Mouse (Mus musculus) C2C12 (cell line): ENCODE measurements around the gene Mfap1b. TPM values are rescaled to one million over a fixed set of nuclear protein-coding genes. Genes with fewer than 3 reads are reported as not detected.
"Not testable (repeated sequence)": the region's sequence is repeated elsewhere in the genome, so short reads cannot be mapped to it uniquely, and the experiment has no call there.

Source experiments
- H3K27me3 ChIP-seq: one replicate; pipeline ENCODE4 v1.6.1; 2011; ENCODE audit not compliant: control insufficient read depth, insufficient read depth, insufficient read length
- H3K36me3 ChIP-seq: one replicate; pipeline ENCODE4 v1.6.1; 2011; ENCODE audit not compliant: control insufficient read depth, insufficient read depth
- H3K4me3 ChIP-seq: one replicate; pipeline ENCODE4 v1.5.1; 2011; ENCODE audit warnings: mild to moderate bottlenecking, control low read depth; ENCODE audit not compliant: poor library complexity, insufficient read depth, severe bottlenecking
- H3K79me2 ChIP-seq: one replicate; pipeline ENCODE4 v1.6.1; 2011; ENCODE audit not compliant: control insufficient read depth, insufficient read depth
- H3K79me3 ChIP-seq: one replicate; pipeline ENCODE4 v1.6.1; 2011; ENCODE audit warnings: low read depth, control low read depth
- H3ac ChIP-seq: one replicate; pipeline ENCODE3; 2011; ENCODE audit warnings: low read depth; ENCODE audit not compliant: control insufficient read depth, insufficient read length
- CEBPB ChIP-seq: IDR thresholded peaks from one replicate; pipeline ENCODE4 v1.6.1; 2011; ENCODE audit warnings: low read depth, mild to moderate bottlenecking, control low read depth, moderate library complexity
- CTCF ChIP-seq: IDR thresholded peaks from one replicate; pipeline ENCODE4 v1.5.1; 2011; ENCODE audit not compliant: control insufficient read depth, insufficient read depth, insufficient read length
- FOSL1 ChIP-seq: IDR thresholded peaks from one replicate; pipeline ENCODE4 v1.8.0; 2011; ENCODE audit warnings: mild to moderate bottlenecking, low read length; ENCODE audit not compliant: poor library complexity, insufficient read depth, severe bottlenecking
- MAX ChIP-seq: IDR thresholded peaks from one replicate; pipeline ENCODE4 v1.6.1; 2011; ENCODE audit warnings: mild to moderate bottlenecking, control low read depth
- MYOD1 ChIP-seq: IDR thresholded peaks from one replicate; pipeline ENCODE4 v1.6.1; 2011; ENCODE audit warnings: low read depth; ENCODE audit not compliant: control insufficient read depth, insufficient read length
- MYOG ChIP-seq: IDR thresholded peaks from one replicate; pipeline ENCODE4 v1.6.1; 2011; ENCODE audit not compliant: control insufficient read depth, insufficient read length; ENCODE audit errors: extremely low read depth
- USF1 ChIP-seq: IDR thresholded peaks from one replicate; pipeline ENCODE4 v1.6.1; 2011; ENCODE audit warnings: low read depth, mild to moderate bottlenecking, control low read depth, moderate library complexity
- polyA plus RNA-seq: library from polyadenylated mRNA; unstranded; fragments of >200 nt; fragmentation: generic; extraction: Trizol; gene quantifications from one replicate; pipeline ENCODE4 v1.2.1, GENCODE M21; 2012; ENCODE audit warnings: missing spikeins

Gene Mfap1b
- polyA plus RNA-seq, 1 experiment, result 8.8 TPM

GRCm38 (mm10) chr2:121483576-121483975, 9.7 kb upstream of the Mfap1b start:
- no peaks in the 10 kb centered on the region for H3K27me3 ChIP-seq
- no peak overlapping the region for H3ac ChIP-seq
- TF ChIP-seq FOSL1, result no peak
- TF ChIP-seq USF1, result no peak
- TF ChIP-seq MAX, result no peak
- TF ChIP-seq MYOD1, result no peak
- no peak for TF ChIP-seq CTCF
- TF ChIP-seq CEBPB, result no peak
- no peak for TF ChIP-seq MYOG
- no peaks in the 10 kb centered on the region for H3K79me2 ChIP-seq
- no peak overlapping the region for H3K4me3 ChIP-seq
- no peaks in the 10 kb centered on the region for H3K79me3 ChIP-seq
- H3K36me3 ChIP-seq, result no peaks in the 10 kb centered on the region

- H3K4me3 ChIP-seq, H3ac ChIP-seq, H3K79me2 ChIP-seq, H3K36me3 ChIP-seq, H3K27me3 ChIP-seq, H3K79me3 ChIP-seq: not testable (repeated sequence)
These were observed 7.0 kb upstream of the Mfap1b start for GRCm38 (mm10) chr2:121480916-121481315.

- Histone ChIP-seq H3K79me3 (no peaks in the 10 kb centered on the region), H3K4me3 (no peak overlapping the region), H3K79me2 (no peaks in the 10 kb centered on the region), H3K27me3 (no peaks in the 10 kb centered on the region), H3K36me3 (no peaks in the 10 kb centered on the region), H3ac (no peak overlapping the region)
- TF ChIP-seq CTCF (peak; percentile 17), MAX (no peak)
These were observed 6.6 kb upstream of the Mfap1b start for GRCm38 (mm10) chr2:121480498-121480897.

- Histone ChIP-seq H3K79me3 (peaks cover 2% of the 10 kb centered on the region), H3K36me3 (no peaks in the 10 kb centered on the region), H3K79me2 (peaks cover 7% of the 10 kb centered on the region), H3K4me3 (no peak overlapping the region), H3ac (no peak overlapping the region), H3K27me3 (no peaks in the 10 kb centered on the region)
- TF ChIP-seq FOSL1, result no peak
- TF ChIP-seq MYOG, result no peak
- no peak for TF ChIP-seq MYOD1
- TF ChIP-seq CEBPB, result no peak
- no peak for TF ChIP-seq CTCF
- TF ChIP-seq USF1, result no peak
These were observed 3.8 kb upstream of the Mfap1b start for GRCm38 (mm10) chr2:121477491-121478266.

- not testable (repeated sequence) for H3K27me3 ChIP-seq, H3K79me3 ChIP-seq, H3ac ChIP-seq, H3K36me3 ChIP-seq, H3K4me3 ChIP-seq
- peaks cover 23% of the 10 kb centered on the region for H3K79me2 ChIP-seq
These were observed 1.4 kb upstream of the Mfap1b start for GRCm38 (mm10) chr2:121475306-121475705.

- peaks cover 8% of the 10 kb centered on the region for H3K79me3 ChIP-seq
- H3K36me3 ChIP-seq, result no peaks in the 10 kb centered on the region
- H3K4me3 ChIP-seq, result peak overlapping the region; percentile 36
- TF ChIP-seq FOSL1 (no peak), MYOD1 (no peak), CTCF (no peak), CEBPB (no peak), MAX (no peak), USF1 (no peak), MYOG (no peak)
- H3K79me2 ChIP-seq, result peaks cover 24% of the 10 kb centered on the region
- no peaks in the 10 kb centered on the region for H3K27me3 ChIP-seq
- no peak overlapping the region for H3ac ChIP-seq
These were observed 291 bp upstream of the Mfap1b start for GRCm38 (mm10) chr2:121474180-121474535.

- H3K36me3 ChIP-seq, H3K27me3 ChIP-seq, H3K79me3 ChIP-seq, H3ac ChIP-seq, H3K4me3 ChIP-seq: not testable (repeated sequence)
- H3K79me2 ChIP-seq, result peaks cover 24% of the 10 kb centered on the region
These were observed 1.1 kb downstream of the Mfap1b start for GRCm38 (mm10) chr2:121472783-121473182.

GRCm38 (mm10) chr2:121468982-121469381, 4.9 kb downstream of the Mfap1b start:
- peaks cover 24% of the 10 kb centered on the region for H3K79me2 ChIP-seq
- H3K4me3 ChIP-seq, H3K79me3 ChIP-seq, H3K36me3 ChIP-seq, H3ac ChIP-seq, H3K27me3 ChIP-seq: not testable (repeated sequence)
